Mouse (Mus musculus) ES-E14 (cell line): Measurements from ENCODE around the gene Catsperg1. TPM values are rescaled to one million over a fixed set of nuclear protein-coding genes. Genes with fewer than 3 reads are reported as not detected.

ENCODE experiments used
- DNase-seq: peaks from one replicate; pipeline ENCODE4 v3.0.0-alpha.2; 2013; ENCODE audit warnings: low read depth, low spot score
- H3K27ac ChIP-seq: 2 replicates; pipeline ENCODE4 v1.5.1; 2012; ENCODE audit warnings: low read depth, mild to moderate bottlenecking, low read length, moderate library complexity, mixed read lengths; ENCODE audit not compliant: poor library complexity, insufficient read depth, severe bottlenecking
- H3K36me3 ChIP-seq: 2 replicates; pipeline ENCODE4 v1.6.1; 2012; ENCODE audit warnings: mild to moderate bottlenecking, low read length, moderate library complexity, mixed read lengths; ENCODE audit not compliant: control insufficient read depth, poor library complexity, insufficient read depth, severe bottlenecking
- H3K4me1 ChIP-seq, 2 experiments: fragments of 150-350 bp in 1 of 2; sonication (generic) in 1 of 2; 2 replicates each; pipeline ENCODE4 v1.6.1; 2012; ENCODE audit warnings: low read length in 2 of 2, mild to moderate bottlenecking in 1 of 2, mixed read lengths in 1 of 2; ENCODE audit not compliant: control insufficient read depth in 2 of 2, insufficient read depth in 2 of 2, poor library complexity in 1 of 2
- H3K4me3 ChIP-seq, 2 experiments: fragments of 150-350 bp in 1 of 2; sonication (generic) in 1 of 2; 2 replicates each; pipeline ENCODE4 v1.5.1; 2012; ENCODE audit warnings: low read length in 2 of 2, low read depth in 1 of 2, mild to moderate bottlenecking in 1 of 2, mixed read lengths in 1 of 2; ENCODE audit not compliant: insufficient read depth in 1 of 2, poor library complexity in 1 of 2, severe bottlenecking in 1 of 2
- H3K9ac ChIP-seq: 2 replicates; pipeline ENCODE4 v1.6.1; 2012; ENCODE audit warnings: low read depth, mild to moderate bottlenecking, low read length, mixed read lengths; ENCODE audit not compliant: poor library complexity, insufficient read depth, severe bottlenecking
- H3K9me3 ChIP-seq: fragments of 150-350 bp; sonication (generic); 2 replicates; pipeline ENCODE4 v1.6.1; 2012; ENCODE audit warnings: low read depth, mild to moderate bottlenecking, low read length; ENCODE audit not compliant: control insufficient read depth, insufficient read depth
- CHD2 ChIP-seq: IDR thresholded peaks from 2 replicates; pipeline ENCODE4 v1.6.1; 2014; ENCODE audit warnings: mild to moderate bottlenecking, low read depth, low read length, inconsistent platforms
- HCFC1 ChIP-seq: IDR thresholded peaks from 2 replicates; pipeline ENCODE4 v1.6.1; 2012; ENCODE audit warnings: low read length, inconsistent platforms, borderline replicate concordance; ENCODE audit not compliant: insufficient read depth
- MAFK ChIP-seq: IDR thresholded peaks from 2 replicates; pipeline ENCODE4 v1.6.1; 2014; ENCODE audit warnings: mild to moderate bottlenecking, low read depth, low read length, inconsistent platforms; ENCODE audit not compliant: insufficient read depth
- ZC3H11A ChIP-seq: IDR thresholded peaks from 2 replicates; pipeline ENCODE4 v1.6.1; 2012; ENCODE audit warnings: low read depth, mild to moderate bottlenecking, inconsistent platforms, low read length, borderline replicate concordance
- ZNF384 ChIP-seq: IDR thresholded peaks from 2 replicates; pipeline ENCODE4 v1.6.1; 2012; ENCODE audit warnings: low read depth, low read length, inconsistent platforms
- in situ Hi-C, 2 experiments: fragments of 600-800 bp; cut with MboI; formaldehyde crosslinking; loops; one replicate each; pipeline ENCODE4 v1.15.1; 2025; ENCODE audit warnings: low sequenced_read_pairs in 2 of 2, inconsistent platforms in 1 of 2; ENCODE audit not compliant: unreplicated experiment in 2 of 2
- total RNA-seq: library from RNA; depleted of rRNA; stranded (reverse); fragments of 300-350 nt; gene quantifications from 2 replicates; pipeline ENCODE4 v1.2.3, GENCODE M21; 2012

Gene Catsperg1
- total RNA-seq, 1 experiment: 2.9 TPM

DNA sequence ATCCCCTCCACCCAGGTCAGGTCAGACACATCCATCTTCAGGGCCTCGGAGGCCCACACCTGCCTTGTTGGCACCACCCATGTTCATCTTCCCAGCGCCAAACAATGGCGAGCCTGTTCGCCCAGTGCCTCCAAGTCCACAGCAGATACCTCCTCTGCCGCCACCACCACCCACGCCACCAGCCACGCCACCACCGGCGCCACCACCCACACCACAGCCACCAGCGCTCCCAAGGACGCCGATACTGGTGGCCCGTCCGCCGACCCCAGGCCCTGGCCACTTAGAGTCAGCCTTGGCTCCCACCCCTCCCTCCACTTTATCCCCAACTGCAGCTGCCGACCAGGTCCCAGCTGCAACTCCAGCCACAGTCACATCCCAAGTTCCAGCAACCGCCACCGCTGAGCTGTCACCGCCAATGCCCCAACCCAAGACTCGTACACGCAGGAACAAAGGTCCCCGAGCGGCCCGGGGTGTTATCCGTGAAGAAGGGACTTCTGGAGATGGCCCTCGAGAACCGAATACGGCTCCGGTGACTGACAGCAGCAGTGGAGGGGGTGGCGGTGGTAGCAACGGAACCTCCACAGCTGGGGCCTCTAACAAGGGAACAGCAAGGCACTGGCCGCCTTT, 41.3 kb downstream of the Catsperg1 start:
- no peak overlapping the region for H3K27ac ChIP-seq
- peaks cover 37% of the 10 kb centered on the region for H3K36me3 ChIP-seq
- no peak overlapping the region for H3K9ac ChIP-seq
- peaks cover 4 to 24% of the 10 kb centered on the region in 2 experiments; a peak in 3 of 4 replicates for H3K4me1 ChIP-seq
- no peak for DNase-seq
- in situ Hi-C loops: no loop called here
- TF ChIP-seq HCFC1 (no peak), ZNF384 (no peak), ZC3H11A (no peak), MAFK (no peak), CHD2 (no peak)
- peak overlapping the region; percentile 26 to 39; a peak in 2 of 4 replicates for H3K4me3 ChIP-seq
- H3K9me3 ChIP-seq: no peaks in the 10 kb centered on the region

DNA sequence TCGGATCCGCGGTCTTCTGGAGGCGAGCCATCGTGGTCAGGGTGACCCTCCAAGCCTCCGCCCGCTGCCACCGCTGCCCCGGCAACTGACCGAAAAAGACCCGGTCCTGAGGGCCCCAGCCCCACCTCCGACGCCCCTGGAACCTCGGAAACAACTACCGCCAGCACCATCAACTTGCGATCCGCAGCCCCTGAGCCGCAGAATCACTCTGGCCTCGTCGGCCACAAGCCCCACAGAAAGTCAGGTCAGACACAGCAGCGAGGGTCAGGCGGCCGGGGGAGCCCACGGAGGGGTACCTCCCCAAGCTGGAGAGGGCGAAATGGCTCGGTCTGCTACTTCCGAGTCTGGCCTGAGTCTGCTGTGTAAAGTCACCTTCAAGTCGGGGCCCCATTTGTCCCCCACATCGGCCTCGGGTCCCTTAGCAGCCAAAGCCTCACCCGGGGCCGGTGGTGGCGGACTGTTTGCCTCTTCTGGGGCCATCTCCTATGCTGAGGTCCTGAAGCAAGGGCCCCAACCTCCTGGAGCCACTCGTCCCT, 42.2 kb downstream of the Catsperg1 start:
- H3K36me3 ChIP-seq: peaks cover 33% of the 10 kb centered on the region
- DNase-seq: no peak
- H3K4me1 ChIP-seq: peaks cover 4 to 25% of the 10 kb centered on the region in 2 experiments; a peak in 3 of 4 replicates
- in situ Hi-C loops: no loop called here
- no peak overlapping the region for H3K27ac ChIP-seq
- H3K9me3 ChIP-seq: no peaks in the 10 kb centered on the region
- H3K4me3 ChIP-seq: peak overlapping the region; percentile 35 to 99; a peak in 3 of 4 replicates
- H3K9ac ChIP-seq: peak overlapping the region; percentile 47; the same call in 1 of the 2 replicates
- no peak for TF ChIP-seq CHD2
- TF ChIP-seq ZNF384: no peak
- no peak for TF ChIP-seq HCFC1
- TF ChIP-seq ZC3H11A: no peak
- no peak for TF ChIP-seq MAFK

DNA sequence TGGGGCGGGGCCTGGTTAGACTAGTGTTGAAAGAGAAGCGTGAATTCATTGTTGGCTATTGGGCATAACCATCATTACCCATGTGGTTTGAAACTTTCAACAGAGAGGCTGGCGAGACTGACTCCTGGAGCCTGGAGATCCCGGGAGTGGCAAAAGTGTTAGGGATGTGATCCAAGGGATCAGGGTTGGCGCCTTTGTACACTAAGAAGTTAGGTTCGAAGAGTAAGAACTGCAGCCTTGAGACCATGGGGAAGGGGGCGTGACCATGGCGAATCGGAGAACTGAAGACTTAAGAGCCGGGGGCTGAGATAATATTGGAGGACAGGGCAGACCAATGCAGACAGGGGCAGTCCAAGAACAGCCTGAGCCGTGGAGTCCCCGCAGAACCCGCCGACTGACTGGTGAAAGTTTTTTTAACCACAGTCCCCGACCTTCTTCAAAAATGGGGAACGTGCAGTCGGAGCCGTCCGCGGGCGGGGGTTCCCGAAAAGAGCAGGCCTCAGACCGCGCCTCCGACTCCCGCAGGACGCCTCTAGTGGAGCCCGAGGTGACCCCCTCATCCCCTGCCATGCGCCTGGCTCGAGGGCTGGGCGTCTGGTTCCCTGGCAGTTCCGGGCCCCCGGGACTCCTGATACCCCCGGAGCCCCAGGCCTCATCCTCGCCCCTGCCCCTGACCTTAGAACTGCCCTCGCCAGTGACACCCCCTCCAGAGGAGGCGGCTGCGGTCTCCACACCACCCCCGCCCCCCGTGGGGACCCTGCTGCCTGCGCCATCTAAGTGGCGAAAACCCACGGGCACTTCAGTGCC, 42.9 kb downstream of the Catsperg1 start:
- Histone ChIP-seq H3K27ac (no peak overlapping the region), H3K36me3 (peaks cover 27% of the 10 kb centered on the region), H3K9ac (peak overlapping the region; percentile 47; the same call in 1 of the 2 replicates), H3K9me3 (no peaks in the 10 kb centered on the region), H3K4me1 (peaks cover 4 to 25% of the 10 kb centered on the region in 2 experiments; a peak in 3 of 4 replicates), H3K4me3 (peak overlapping the region; percentile 71 to 99)
- no peak for DNase-seq
- in situ Hi-C loops: no loop called here
- TF ChIP-seq ZC3H11A (no peak), HCFC1 (no peak), MAFK (no peak), CHD2 (no peak), ZNF384 (no peak)

DNA sequence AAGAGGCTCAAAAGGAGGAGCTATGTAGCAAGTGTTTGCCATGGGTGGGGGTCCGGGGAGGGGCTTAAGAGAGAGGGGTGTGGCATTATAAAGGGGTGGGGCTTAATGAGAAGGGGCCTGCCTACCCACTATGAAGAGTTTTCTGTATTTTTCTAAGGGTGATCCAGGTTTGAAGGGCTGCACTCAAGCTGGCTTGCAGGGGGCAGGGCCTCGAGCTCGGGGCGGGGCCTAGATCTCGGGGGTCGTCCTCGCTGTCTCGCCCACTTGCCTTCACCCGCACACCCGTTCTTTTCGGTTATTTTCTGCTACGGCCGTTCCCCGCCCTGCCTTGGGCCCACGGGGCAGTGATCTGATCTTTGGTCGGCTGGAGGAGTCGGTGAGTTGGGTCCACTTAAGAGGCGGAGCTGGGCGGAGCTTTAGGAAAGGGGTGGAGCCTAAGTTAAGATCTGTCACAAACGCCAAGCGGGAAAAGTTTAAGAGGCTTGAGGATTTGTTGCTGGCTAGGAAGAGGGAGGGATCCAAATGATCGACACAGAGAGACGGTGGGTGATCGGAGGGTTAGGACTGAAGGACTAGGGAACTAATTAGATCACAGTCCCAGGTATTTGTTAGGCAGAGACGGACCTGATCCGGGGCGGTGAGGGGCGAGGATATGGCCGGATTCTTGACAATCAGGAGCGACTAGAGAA, 43.6 kb downstream of the Catsperg1 start, which contains the start of the genes Ggn and Spred3:
Ggn (plus strand) TSS at position 145 of the 689 bp plus-strand sequence.
Spred3 (minus strand) TSS at position 346 of the 689 bp plus-strand sequence.
- TF ChIP-seq HCFC1 (no peak), ZC3H11A (no peak)
- Histone ChIP-seq H3K4me1 (peaks cover 4 to 25% of the 10 kb centered on the region in 2 experiments; a peak in 3 of 4 replicates), H3K4me3 (peak within 1 kb of the TSS; percentile 71 to 99), H3K9me3 (no peaks in the 10 kb centered on the region), H3K36me3 (peaks cover 20% of the 10 kb centered on the region), H3K9ac (peak within 1 kb of the TSS; percentile 74), H3K27ac (peak within 1 kb of the TSS; percentile 62)
- in situ Hi-C loops: no loop called here
- DNase-seq: no peak
